In genomic region chr4:41554994-41555663, GRCm38 (mm10) we compare ENCODE assay signal across 9 mouse cellular contexts. TPM values are rescaled to one million over a fixed set of nuclear protein-coding genes. Genes with fewer than 3 reads are reported as not detected.
DNase-seq lines count a peak whose midpoint lies in the region; ATAC-seq and TF ChIP-seq lines count a peak whose summit lies in the region.
"Had no signal": no experiment of that assay in that cellular context is flagged by ENCODE, and none has a peak within 500 bp of the region (broad histone marks: within the 10 kb centered on the region; RNA-seq: fewer than 3 reads in every experiment).

No protein-coding gene starts in this region.

- H3K9me3 ChIP-seq in intestine, embryonic 15.5 days: no peaks in the 10 kb centered on the region
- H3K9me3 ChIP-seq in intestine, postnatal 0 days (ENCODE audit: control insufficient read depth): no peaks in the 10 kb centered on the region
- no peaks in the 10 kb centered on the region for H3K9me3 ChIP-seq in kidney, embryonic 14.5 days (ENCODE audit: control insufficient read depth, low read length)

- H3K4me1 ChIP-seq in intestine, embryonic 15.5 days (replicated peaks): peaks cover 10% of the 10 kb centered on the region; the same call in 1 of the 2 replicates
- H3K4me1 ChIP-seq in intestine, postnatal 0 days (replicated peaks; ENCODE audit: control insufficient read depth, insufficient read depth, low read length): 0 out of 2 replicates have a peak, but pooled peaks cover 3% of the 10 kb centered on the region
- peaks cover 4% of the 10 kb centered on the region; the same call in 1 of the 2 replicates for H3K4me1 ChIP-seq in kidney, embryonic 14.5 days (ENCODE audit: control insufficient read depth, insufficient read depth, low read length)

- H3K27ac ChIP-seq in intestine, embryonic 15.5 days: peak overlapping the region; percentile 48
- H3K27ac ChIP-seq in intestine, postnatal 0 days (ENCODE audit: low read depth, low read length): no peak overlapping the region
- H3K27ac ChIP-seq in kidney, embryonic 14.5 days (ENCODE audit: low read depth, low read length): 0 out of 2 replicates have a peak overlapping the region, but pooled peaks have one; percentile 39

- no peak for TF ChIP-seq CTCF in intestine, postnatal 0 days (IDR thresholded peaks at IDR 0.05; ENCODE audit: low read depth)

- 58% methylated on average over 14 of the region's 14 CpGs for WGBS in intestine, embryonic 15.5 days
- 60% methylated on average over 14 of the region's 14 CpGs for WGBS in intestine, postnatal 0 days
- 61% methylated on average over 14 of the region's 14 CpGs for WGBS in kidney, embryonic 14.5 days

- no peak for ATAC-seq in intestine, embryonic 15.5 days
- no peak for ATAC-seq in intestine, postnatal 0 days
- no peak for ATAC-seq in kidney, embryonic 14.5 days (ENCODE audit: low FRiP score, low TSS enrichment)
- ATAC-seq in inflammation-experienced regulatory T-cells, adult 6 months: no peak

- H3K4me3 ChIP-seq in intestine, embryonic 15.5 days (replicated peaks): no peak overlapping the region
- H3K4me3 ChIP-seq in intestine, postnatal 0 days (ENCODE audit: low read depth, low read length): no peak overlapping the region
- no peak overlapping the region for H3K4me3 ChIP-seq in kidney, embryonic 14.5 days (ENCODE audit: low read length)

- no peak overlapping the region for H3K9ac ChIP-seq in intestine, embryonic 15.5 days
- no peak overlapping the region for H3K9ac ChIP-seq in intestine, postnatal 0 days (ENCODE audit: low read depth, low read length)
- H3K9ac ChIP-seq in kidney, embryonic 14.5 days (ENCODE audit: low read depth, low read length): no peak overlapping the region

- H3K36me3 ChIP-seq in intestine, embryonic 15.5 days: no peaks in the 10 kb centered on the region
- H3K36me3 ChIP-seq in intestine, postnatal 0 days (ENCODE audit: control insufficient read depth, insufficient read depth): no peaks in the 10 kb centered on the region
- no peaks in the 10 kb centered on the region for H3K36me3 ChIP-seq in kidney, embryonic 14.5 days (ENCODE audit: control insufficient read depth, insufficient read depth, low read length)

- H3K4me2 ChIP-seq in intestine, embryonic 15.5 days (replicated peaks): 0 out of 2 replicates have a peak overlapping the region, but pooled peaks have one; percentile 9
- H3K4me2 ChIP-seq in intestine, postnatal 0 days (replicated peaks; ENCODE audit: low read depth): no peak overlapping the region
- no peak overlapping the region for H3K4me2 ChIP-seq in kidney, embryonic 14.5 days (replicated peaks; ENCODE audit: low read depth, low read length)

- H3K27me3 ChIP-seq in intestine, embryonic 15.5 days (replicated peaks): no peaks in the 10 kb centered on the region
- no peaks in the 10 kb centered on the region for H3K27me3 ChIP-seq in intestine, postnatal 0 days (replicated peaks; ENCODE audit: control insufficient read depth, insufficient read depth, low read length)
- no peaks in the 10 kb centered on the region for H3K27me3 ChIP-seq in kidney, embryonic 14.5 days (ENCODE audit: control insufficient read depth, insufficient read depth, low read length)

- DNase-seq in adrenal gland, adult 8-10 months: peak; percentile 60
- DNase-seq in heart, adult 18-20 months: peak; percentile 83 to 90
- peak; percentile 92 for DNase-seq in lung, postnatal 36 days
- no peak for DNase-seq in layer of hippocampus, adult 8-10 months (ENCODE audit: low spot score in 2 of 2)

RNA-seq across cellular contexts. Expression of gene Fam219a, which starts 14.2 kb away (rescaled TPM):
- polyA plus RNA-seq in intestine, embryonic 15.5 days (2015; fragmentation: Nextera tagmentation; extraction: Ambion mirVana): 2.3 TPM in 2 replicates
- 3.2 and 4.9 TPM in 2 replicates for polyA plus RNA-seq in intestine, postnatal 0 days (2015; fragmentation: Nextera tagmentation; extraction: Ambion mirVana)
- total RNA-seq in adrenal gland, adult 8-10 months (2022): 10 to 100 TPM; 21.1 to 33.4 (median 27.0) TPM
- 10 to 100 TPM; 11.3 to 12.8 TPM for total RNA-seq in heart, adult 18-20 months (2021)
- polyA plus RNA-seq in kidney, embryonic 14.5 days (2014; fragmentation: Nextera tagmentation; extraction: Ambion mirVana): 2.2 and 2.7 TPM in 2 replicates
- under 1 TPM; 0.17 to 0.47 (median 0.28) TPM for polyA plus RNA-seq in inflammation-experienced regulatory T-cells, adult 6 months (2017; shearing (Covaris generic))
- total RNA-seq in layer of hippocampus, adult 8-10 months (2022): 100 to 1,000 TPM; 152 to 178 (median 165) TPM

RNA-seq across cellular contexts. Expression of gene Dnaic1, which starts 14.4 kb away (rescaled TPM):
- 5.6 and 5.8 TPM in 2 replicates for polyA plus RNA-seq in intestine, embryonic 15.5 days (2015; fragmentation: Nextera tagmentation; extraction: Ambion mirVana)
- 2.3 and 3.4 TPM in 2 replicates for polyA plus RNA-seq in intestine, postnatal 0 days (2015; fragmentation: Nextera tagmentation; extraction: Ambion mirVana)
- under 1 TPM in 3 of 4 experiments, not detected in 1; 0.49 to 0.94 (median 0.86) TPM for total RNA-seq in adrenal gland, adult 8-10 months (2022)
- total RNA-seq in heart, adult 18-20 months (2021): 1 to 10 TPM; 2.7 to 3.8 TPM
- polyA plus RNA-seq in kidney, embryonic 14.5 days (2014; fragmentation: Nextera tagmentation; extraction: Ambion mirVana): 2.2 and 2.4 TPM in 2 replicates
- polyA plus RNA-seq in inflammation-experienced regulatory T-cells, adult 6 months (2017; shearing (Covaris generic)): not detected
- total RNA-seq in layer of hippocampus, adult 8-10 months (2022): 1 to 10 TPM; 3.6 to 8.4 (median 5.9) TPM

RNA-seq across cellular contexts. Expression of gene 1110017D15Rik, which starts 38.0 kb away (rescaled TPM):
- polyA plus RNA-seq in intestine, embryonic 15.5 days (2015; fragmentation: Nextera tagmentation; extraction: Ambion mirVana): 0.28 and 0.55 TPM in 2 replicates
- polyA plus RNA-seq in intestine, postnatal 0 days (2015; fragmentation: Nextera tagmentation; extraction: Ambion mirVana): 0.52 and 2.0 TPM in 2 replicates
- under 1 TPM in 2 of 4 experiments, not detected in 2; 0.38 to 0.68 TPM for total RNA-seq in adrenal gland, adult 8-10 months (2022)
- under 1 TPM in 1 of 2 experiments, not detected in 1; 0.87 TPM for total RNA-seq in heart, adult 18-20 months (2021)
- 0.93 and 1.0 TPM in 2 replicates for polyA plus RNA-seq in kidney, embryonic 14.5 days (2014; fragmentation: Nextera tagmentation; extraction: Ambion mirVana)
- polyA plus RNA-seq in inflammation-experienced regulatory T-cells, adult 6 months (2017; shearing (Covaris generic)): not detected
- total RNA-seq in layer of hippocampus, adult 8-10 months (2022): 1 to 10 TPM; 3.2 to 5.0 (median 4.6) TPM
- total RNA-seq: ES-E14 had no signal

RNA-seq across cellular contexts. Expression of gene AI464131, which starts 52.3 kb away (rescaled TPM):
- polyA plus RNA-seq in intestine, embryonic 15.5 days (2015; fragmentation: Nextera tagmentation; extraction: Ambion mirVana): 8.1 and 9.4 TPM in 2 replicates
- polyA plus RNA-seq in intestine, postnatal 0 days (2015; fragmentation: Nextera tagmentation; extraction: Ambion mirVana): 11.6 and 13.7 TPM in 2 replicates
- total RNA-seq in adrenal gland, adult 8-10 months (2022): 10 to 100 TPM in 3 of 4 experiments, 1 to 10 TPM in 1; 9.1 to 13.8 (median 10.6) TPM
- total RNA-seq in heart, adult 18-20 months (2021): 10 to 100 TPM; 12.0 to 13.2 TPM
- 3.8 and 8.9 TPM in 2 replicates for polyA plus RNA-seq in kidney, embryonic 14.5 days (2014; fragmentation: Nextera tagmentation; extraction: Ambion mirVana)
- not detected for polyA plus RNA-seq in inflammation-experienced regulatory T-cells, adult 6 months (2017; shearing (Covaris generic))
- 10 to 100 TPM; 19.3 to 32.8 (median 26.6) TPM for total RNA-seq in layer of hippocampus, adult 8-10 months (2022)

Comparison
In these comparisons a context has a peak if more than half of its experiments do, and no peak if none do; other contexts are left out.
1. DNase-seq: peak in adrenal gland, adult 8-10 months (single experiment), heart, adult 18-20 months (2 of 2) and lung, postnatal 36 days (single experiment); none in layer of hippocampus, adult 8-10 months (0 of 2).